ENCODE assay signal across 8 mouse cellular contexts in the genomic region with DNA sequence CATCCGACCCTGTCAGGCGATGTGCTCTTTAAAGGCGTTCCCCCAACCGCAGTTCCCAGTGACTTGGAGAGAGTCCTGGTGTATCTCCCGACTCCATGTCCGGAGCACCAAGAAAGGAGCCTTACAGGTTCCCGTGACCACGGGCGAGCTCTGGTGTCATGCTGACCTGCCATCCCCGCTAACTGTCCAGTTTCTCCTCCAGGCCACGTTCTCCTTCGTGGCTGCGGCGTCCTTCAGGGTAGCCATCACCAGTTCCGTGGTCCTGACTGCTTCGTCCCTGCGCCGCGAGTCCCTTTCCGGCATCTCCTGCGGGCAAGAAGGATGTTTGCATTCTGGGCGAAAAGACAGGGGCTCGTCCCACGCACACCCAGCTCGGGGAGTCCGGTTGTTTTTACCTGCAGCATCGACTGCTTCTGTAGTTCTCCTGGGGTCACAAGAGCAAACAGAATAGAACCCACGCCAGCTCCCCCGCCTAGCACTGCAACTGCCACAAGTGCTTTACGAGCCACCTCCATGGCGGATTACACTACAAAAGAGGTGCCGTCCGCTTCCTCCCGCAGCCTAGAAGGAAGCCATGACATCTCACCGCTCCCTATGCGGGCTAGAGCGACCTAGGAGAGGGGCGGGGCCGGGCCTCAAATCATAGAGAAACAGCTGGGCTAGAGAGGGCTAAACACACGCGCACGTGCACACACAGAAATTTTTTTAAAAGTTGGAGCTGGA. TPM values are rescaled to one million over a fixed set of nuclear protein-coding genes. Genes with fewer than 3 reads are reported as not detected.
A peak's percentile ranks its signal among the peaks of the same experiment; 100 is the strongest.
DNase-seq lines count a peak whose midpoint lies in the region; ATAC-seq and TF ChIP-seq lines count a peak whose summit lies in the region.

A gene (minus strand): TSS at position 613 of the 723 bp plus-strand sequence.

- no peaks in the 10 kb centered on the region for H3K9me3 ChIP-seq in E14TG2a.4 (ENCODE audit: low read length)
- H3K9me3 ChIP-seq in forebrain, embryonic 12.5 days: no peaks in the 10 kb centered on the region
- no peaks in the 10 kb centered on the region for H3K9me3 ChIP-seq in heart, embryonic 16.5 days (replicated peaks; ENCODE audit: control insufficient read depth, low read length)
- no peaks in the 10 kb centered on the region for H3K9me3 ChIP-seq in liver, embryonic 14.5 days (ENCODE audit: control insufficient read depth, low read length)
- H3K9me3 ChIP-seq in stomach, embryonic 15.5 days: no peaks in the 10 kb centered on the region

- whole genome bisulfite sequencing in forebrain, embryonic 12.5 days: under 1% methylated on average over 42 of the region's 42 CpGs
- WGBS in heart, embryonic 16.5 days: under 1% methylated on average over 42 of the region's 42 CpGs
- WGBS in liver, embryonic 14.5 days (ENCODE audit: insufficient replicate concordance): under 1% methylated on average over 42 of the region's 42 CpGs
- whole genome bisulfite sequencing in stomach, embryonic 15.5 days: under 1% methylated on average over 42 of the region's 42 CpGs

- peak; percentile 97 for ATAC-seq in forebrain, embryonic 12.5 days (ENCODE audit: low FRiP score)
- peak; percentile 92 for ATAC-seq in heart, embryonic 16.5 days (replicated peaks; ENCODE audit: extremely low read depth, insufficient read depth, low FRiP score)
- ATAC-seq in liver, embryonic 14.5 days (ENCODE audit: insufficient read depth): peak; percentile 94
- peak; percentile 93 for ATAC-seq in stomach, embryonic 15.5 days (ENCODE audit: insufficient read depth, low FRiP score, low read depth)

- H3K9ac ChIP-seq in forebrain, embryonic 12.5 days: peak within 1 kb of the TSS; percentile 89
- H3K9ac ChIP-seq in heart, embryonic 16.5 days (ENCODE audit: low read length): peak within 1 kb of the TSS; percentile 93
- H3K9ac ChIP-seq in liver, embryonic 14.5 days (replicated peaks): peak within 1 kb of the TSS; percentile 87
- peak within 1 kb of the TSS; percentile 89 for H3K9ac ChIP-seq in stomach, embryonic 15.5 days

- no peaks in the 10 kb centered on the region for H3K27me3 ChIP-seq in E14TG2a.4 (ENCODE audit: insufficient read depth, low read length)
- H3K27me3 ChIP-seq in forebrain, embryonic 12.5 days: no peaks in the 10 kb centered on the region
- no peaks in the 10 kb centered on the region for H3K27me3 ChIP-seq in heart, embryonic 16.5 days (ENCODE audit: control insufficient read depth, insufficient read depth, low read length)
- H3K27me3 ChIP-seq in liver, embryonic 14.5 days (ENCODE audit: control insufficient read depth, insufficient read depth, low read length): no peaks in the 10 kb centered on the region
- no peaks in the 10 kb centered on the region for H3K27me3 ChIP-seq in stomach, embryonic 15.5 days (replicated peaks)

- peaks cover 27% of the 10 kb centered on the region for H3K4me1 ChIP-seq in E14TG2a.4 (replicated peaks; ENCODE audit: low read depth, low read length)
- peaks cover 11% of the 10 kb centered on the region for H3K4me1 ChIP-seq in forebrain, embryonic 12.5 days
- peaks cover 8% of the 10 kb centered on the region for H3K4me1 ChIP-seq in heart, embryonic 16.5 days (ENCODE audit: control insufficient read depth, insufficient read depth, low read length)
- peaks cover 6% of the 10 kb centered on the region in 2 experiments for H3K4me1 ChIP-seq in liver, embryonic 14.5 days (replicated peaks; ENCODE audit: control insufficient read depth in 2 of 2, insufficient read depth in 2 of 2, low read length in 1 of 2)
- H3K4me1 ChIP-seq in stomach, embryonic 15.5 days: peaks cover 9% of the 10 kb centered on the region; the same call in 1 of the 2 replicates

- peak within 1 kb of the TSS; percentile 84 for H3K4me2 ChIP-seq in forebrain, embryonic 12.5 days
- peak within 1 kb of the TSS; percentile 85 for H3K4me2 ChIP-seq in heart, embryonic 16.5 days (ENCODE audit: low read depth, low read length)
- peak within 1 kb of the TSS; percentile 79 for H3K4me2 ChIP-seq in liver, embryonic 14.5 days (ENCODE audit: low read depth)
- peak within 1 kb of the TSS; percentile 72 for H3K4me2 ChIP-seq in stomach, embryonic 15.5 days

- H3K4me3 ChIP-seq in E14TG2a.4 (replicated peaks; ENCODE audit: low read length): peak within 1 kb of the TSS; percentile 93
- peak within 1 kb of the TSS; percentile 77 for H3K4me3 ChIP-seq in forebrain, embryonic 12.5 days (replicated peaks)
- peak within 1 kb of the TSS; percentile 95 for H3K4me3 ChIP-seq in heart, embryonic 16.5 days (ENCODE audit: low read length)
- peak within 1 kb of the TSS; percentile 89 to 97 for H3K4me3 ChIP-seq in liver, embryonic 14.5 days (ENCODE audit: insufficient read depth in 1 of 2, low read depth in 2 of 2, low read length in 2 of 2)
- H3K4me3 ChIP-seq in stomach, embryonic 15.5 days (replicated peaks): peak within 1 kb of the TSS; percentile 68

- no peak for TF ChIP-seq EP300 in liver, embryonic 14.5 days (IDR thresholded peaks at IDR 0.05; ENCODE audit: low read depth)

- DNase-seq in c-Kit-positive CD71-positive TER-119-positive erythroid progenitor cells, embryonic 14.5 days (ENCODE audit: low spot score): peak; percentile 86
- peak; percentile 94 to 95 for DNase-seq in kidney, postnatal 36 days
- peak; percentile 78 to 84 (median 79) for DNase-seq in liver, embryonic 14.5 days (ENCODE audit: low read depth in 3 of 3, low spot score in 3 of 3)
- DNase-seq in neural tube, embryonic 10.5 days (ENCODE audit: extremely low spot score, low spot score): peak; percentile 79

- TF ChIP-seq CTCF in E14TG2a.4 (conservative IDR thresholded peaks at IDR 0.05; ENCODE audit: low read length): no peak
- no peak for TF ChIP-seq CTCF in liver, embryonic 14.5 days (IDR thresholded peaks at IDR 0.05; ENCODE audit: low read depth)

- H3K27ac ChIP-seq in forebrain, embryonic 12.5 days: peak within 1 kb of the TSS; percentile 80
- H3K27ac ChIP-seq in heart, embryonic 16.5 days (ENCODE audit: low read length): peak within 1 kb of the TSS; percentile 92
- H3K27ac ChIP-seq in liver, embryonic 14.5 days: peak within 1 kb of the TSS; percentile 36
- H3K27ac ChIP-seq in stomach, embryonic 15.5 days: peak within 1 kb of the TSS; percentile 89

- peaks cover 46% of the 10 kb centered on the region for H3K36me3 ChIP-seq in E14TG2a.4 (ENCODE audit: insufficient read depth, low read length)
- peaks cover 17% of the 10 kb centered on the region for H3K36me3 ChIP-seq in forebrain, embryonic 12.5 days (replicated peaks)
- H3K36me3 ChIP-seq in heart, embryonic 16.5 days (ENCODE audit: control insufficient read depth, insufficient read depth): peaks cover 17% of the 10 kb centered on the region
- H3K36me3 ChIP-seq in liver, embryonic 14.5 days (replicated peaks; ENCODE audit: control insufficient read depth, insufficient read depth, low read depth): peaks cover 10% of the 10 kb centered on the region
- H3K36me3 ChIP-seq in stomach, embryonic 15.5 days: peaks cover 13% of the 10 kb centered on the region

RNA-seq across cellular contexts. Expression of the gene that starts here (rescaled TPM):
- 55.2 and 57.3 TPM in 2 replicates for polyA plus RNA-seq in forebrain, embryonic 12.5 days (2016; fragmentation: Nextera tagmentation; extraction: Ambion mirVana)
- 62.7 and 64.0 TPM in 2 replicates for polyA plus RNA-seq in heart, embryonic 16.5 days (2015; fragmentation: Nextera tagmentation; extraction: Ambion mirVana)
- 18.5 and 22.2 TPM in 2 replicates for polyA plus RNA-seq in liver, embryonic 14.5 days (2012; rRNA removed)
- 28.3 and 35.3 TPM in 2 replicates for polyA plus RNA-seq in liver, embryonic 14.5 days (2014; fragmentation: Nextera tagmentation; extraction: Ambion mirVana)
- 61.9 and 62.8 TPM in 2 replicates for polyA plus RNA-seq in stomach, embryonic 15.5 days (2015; fragmentation: Nextera tagmentation; extraction: Ambion mirVana)

Comparison
In these comparisons a context has a peak if more than half of its experiments do, and no peak if none do; other contexts are left out.
1. Peak in every context shown above with its lines: DNase-seq, ATAC-seq, H3K4me3 ChIP-seq and H3K27ac ChIP-seq.
2. H3K27ac ChIP-seq: peak in every context shown above with its lines; median percentile 92 in heart, embryonic 16.5 days; 89 in stomach, embryonic 15.5 days; 80 in forebrain, embryonic 12.5 days; 36 in liver, embryonic 14.5 days.